Mouse (Mus musculus) right cerebral cortex, postnatal 10 days (tissue): ENCODE data around the gene Pttg1ip.

Experiments
- DNase-seq, 2 experiments: peaks; one replicate each; pipeline ENCODE4 v3.0.0; 2021; ENCODE audit warnings: low spot score in 2 of 2

The Pttg1ip gene

DNA sequence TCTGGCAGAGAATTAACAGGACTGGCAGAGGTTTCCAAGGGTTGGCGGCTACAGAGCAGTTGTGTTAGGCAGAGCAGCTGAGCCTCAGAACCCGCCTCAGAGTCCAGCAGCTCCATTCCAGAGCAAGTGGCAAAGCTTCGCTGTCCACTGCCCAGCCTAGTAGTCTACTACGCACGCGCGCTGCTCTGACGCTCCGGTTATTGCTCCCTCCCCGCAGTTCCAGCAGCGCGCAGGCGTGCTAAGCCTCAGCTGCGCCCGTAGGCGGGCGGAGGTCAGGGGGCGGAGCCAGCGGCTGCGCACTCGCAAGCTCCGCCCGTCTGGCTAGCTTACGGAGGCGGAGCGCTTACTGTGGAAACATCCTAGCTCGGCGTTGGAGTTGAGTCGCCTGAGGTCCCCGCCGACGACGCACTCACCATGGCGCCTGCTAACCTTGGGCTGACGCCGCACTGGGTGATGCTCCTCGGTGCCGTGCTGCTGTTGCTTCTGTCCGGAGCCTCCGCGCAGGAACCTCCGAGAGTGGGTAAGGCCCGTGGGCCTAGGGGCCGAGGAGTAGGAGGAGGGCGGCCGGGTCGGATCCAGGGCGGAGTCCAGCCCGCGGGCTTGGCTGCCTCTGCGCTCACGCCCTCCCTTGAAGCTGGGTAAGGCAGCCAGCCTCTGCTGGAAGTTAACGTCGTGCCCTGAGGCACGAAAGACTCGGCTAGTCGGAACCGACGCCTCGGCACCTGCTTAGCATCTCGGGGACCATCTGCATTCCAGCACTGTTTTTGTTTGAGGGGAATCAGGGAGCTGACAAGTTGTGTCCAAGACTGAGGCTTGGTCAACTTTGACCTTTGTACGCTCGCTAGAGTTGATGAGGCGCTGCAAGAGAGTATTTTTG, at the start of gene Pttg1ip:
Pttg1ip (plus strand) TSS at position 313 of the 877 bp plus-strand sequence.
- peak; percentile 97 for DNase-seq

DNA sequence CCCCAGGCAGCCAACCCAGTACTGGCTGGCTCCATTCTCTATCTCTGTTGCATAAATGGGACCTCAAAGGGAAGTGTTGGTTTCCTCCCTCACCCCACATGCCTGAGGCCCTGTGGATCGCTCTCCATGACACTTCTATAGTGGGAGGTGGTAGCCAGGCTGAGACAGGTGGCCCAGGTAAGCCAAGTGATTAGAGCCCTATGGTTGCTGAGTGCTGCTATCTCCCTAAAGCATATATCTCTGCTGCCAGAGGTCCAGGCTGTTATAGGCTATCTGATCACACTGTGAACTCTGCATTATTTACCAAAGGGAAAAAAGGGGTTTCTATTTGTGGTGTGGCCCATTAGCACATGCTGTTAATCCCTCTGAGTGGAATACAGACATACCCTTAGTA, 49.5 kb upstream of the Pttg1ip start:
- no peak for DNase-seq

DNA sequence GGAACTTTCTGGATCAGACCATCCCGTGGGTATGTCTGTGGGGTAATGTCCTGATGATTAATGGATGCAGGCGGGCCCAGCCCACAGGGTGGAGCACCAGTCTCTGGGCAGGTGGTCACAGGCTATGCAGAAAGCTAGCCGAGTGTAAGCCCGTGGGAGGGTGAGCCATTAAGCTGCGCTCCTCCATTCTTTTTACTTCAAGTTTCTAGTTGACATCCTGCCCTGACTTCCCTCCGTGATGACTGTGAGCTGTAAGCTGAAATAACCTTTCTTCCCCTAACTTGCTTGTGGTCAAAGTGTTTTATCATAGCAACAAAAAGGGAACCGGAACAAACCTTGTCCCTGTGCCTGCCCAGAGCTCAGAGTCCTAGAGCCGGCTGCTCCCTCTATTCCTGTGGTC, 44.8 kb upstream of the Pttg1ip start:
- no peak for DNase-seq

DNA sequence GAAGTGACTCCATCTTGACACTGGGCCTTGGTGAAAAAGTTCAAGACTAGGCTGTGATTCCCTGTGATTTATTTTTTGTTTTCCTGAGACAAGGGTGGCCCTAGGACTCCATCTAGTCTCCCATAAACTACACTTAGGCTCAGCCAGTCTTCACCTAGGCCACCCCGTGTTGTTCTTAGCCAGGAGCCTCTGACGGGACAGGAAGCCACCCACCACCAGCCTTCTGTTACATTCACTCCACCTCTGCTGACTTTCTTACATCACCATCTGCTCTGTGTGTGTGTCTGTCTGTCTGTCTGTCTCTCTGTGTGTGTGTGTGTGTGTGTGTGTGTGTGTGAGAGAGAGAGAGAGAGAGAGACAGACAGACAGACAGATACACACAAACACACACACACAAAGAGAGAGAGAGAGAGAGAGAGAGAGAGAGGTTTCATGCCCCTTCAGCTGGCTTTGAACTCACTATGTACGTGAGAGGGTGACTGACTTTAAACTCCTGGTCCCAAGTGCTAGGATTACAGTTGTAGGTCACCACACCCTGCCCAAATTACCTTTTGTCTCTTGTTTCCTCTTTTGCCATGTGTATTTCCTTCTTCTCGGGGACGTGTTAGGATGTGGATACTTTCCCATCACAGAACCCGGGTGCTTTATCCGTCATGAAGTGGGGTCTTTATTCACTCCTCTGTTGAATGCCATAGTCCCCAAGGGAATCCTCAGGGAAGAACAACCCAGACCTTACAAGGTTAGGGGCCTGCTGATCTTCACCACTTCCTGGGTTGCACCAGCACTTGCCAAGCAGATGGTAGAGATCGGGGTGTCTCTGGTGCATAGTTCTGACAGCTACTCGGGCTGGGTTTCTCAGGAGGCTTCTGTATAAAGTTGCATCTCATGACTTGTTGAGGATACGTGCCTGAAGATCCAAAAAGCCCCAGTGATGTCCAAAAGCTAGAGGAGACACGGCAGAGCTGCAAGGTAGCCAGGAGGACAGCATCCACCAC, 44.0 kb upstream of the Pttg1ip start:
- DNase-seq: no peak

GRCm38 (mm10) chr10:77539320-77539945, 42.1 kb upstream of the Pttg1ip start:
- DNase-seq: no peak

GRCm38 (mm10) chr10:77540576-77541102, 40.9 kb upstream of the Pttg1ip start:
- DNase-seq: no peak

DNA sequence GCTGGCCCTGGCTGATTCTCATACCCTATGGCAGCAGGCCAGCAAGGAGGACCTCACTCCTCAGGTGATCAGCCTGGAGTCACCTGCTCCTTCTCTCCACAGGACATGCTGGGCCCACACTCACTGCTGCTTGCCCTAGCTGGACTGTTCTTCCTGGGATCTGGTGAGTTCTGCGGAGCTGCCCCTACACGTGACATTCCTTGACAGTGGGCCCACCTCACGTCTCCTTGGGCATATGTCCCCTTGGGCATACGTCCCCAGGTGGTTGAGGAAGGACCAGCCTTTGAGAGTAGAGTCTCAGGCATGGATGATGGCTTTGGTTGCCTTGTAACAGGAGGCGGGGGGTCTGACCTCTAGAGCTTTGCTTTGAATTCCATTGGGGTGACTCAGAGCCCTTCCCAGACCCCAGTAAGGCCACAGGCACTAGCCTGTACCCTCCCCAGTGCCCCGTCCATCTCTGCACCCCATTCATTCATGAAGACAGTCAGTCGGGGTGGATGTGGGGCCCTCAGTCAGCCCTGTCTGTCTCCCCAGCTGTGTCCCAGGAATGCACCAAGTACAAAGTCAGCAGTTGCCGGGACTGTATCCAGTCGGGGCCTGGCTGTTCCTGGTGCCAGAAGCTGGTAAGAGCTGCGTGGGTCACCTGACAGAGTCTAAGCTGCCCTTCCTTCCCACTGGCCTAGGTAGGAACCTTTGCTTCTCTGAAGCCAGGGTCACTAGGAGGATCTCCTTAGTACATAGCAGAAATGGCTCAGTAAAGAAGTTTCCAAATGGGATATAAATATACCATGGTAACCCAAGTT, 39.5 kb upstream of the Pttg1ip start:
- no peak for DNase-seq

- DNase-seq: no peak
Observed at GRCm38 (mm10) chr10:77543226-77543625, 38.3 kb upstream of the Pttg1ip start.

GRCm38 (mm10) chr10:77544916-77545315, 36.6 kb upstream of the Pttg1ip start:
- peak; percentile 43 to 47 for DNase-seq

DNA sequence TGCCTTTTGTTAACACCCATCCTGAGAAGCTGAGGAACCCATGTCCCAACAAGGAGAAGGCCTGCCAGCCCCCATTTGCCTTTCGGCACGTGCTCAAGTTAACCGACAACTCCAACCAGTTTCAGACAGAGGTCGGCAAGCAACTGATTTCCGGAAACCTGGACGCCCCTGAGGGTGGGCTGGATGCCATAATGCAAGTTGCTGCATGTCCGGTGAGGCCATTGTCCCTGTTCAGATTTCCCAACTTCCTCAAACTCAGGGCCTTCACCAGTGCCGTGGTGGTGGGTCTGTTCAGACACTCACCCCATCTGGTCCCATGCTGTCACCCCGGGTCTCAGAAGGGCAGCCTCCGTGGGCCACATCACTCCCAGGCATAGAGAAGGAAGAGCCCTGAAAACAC, 32.9 kb upstream of the Pttg1ip start:
- DNase-seq: no peak

DNA sequence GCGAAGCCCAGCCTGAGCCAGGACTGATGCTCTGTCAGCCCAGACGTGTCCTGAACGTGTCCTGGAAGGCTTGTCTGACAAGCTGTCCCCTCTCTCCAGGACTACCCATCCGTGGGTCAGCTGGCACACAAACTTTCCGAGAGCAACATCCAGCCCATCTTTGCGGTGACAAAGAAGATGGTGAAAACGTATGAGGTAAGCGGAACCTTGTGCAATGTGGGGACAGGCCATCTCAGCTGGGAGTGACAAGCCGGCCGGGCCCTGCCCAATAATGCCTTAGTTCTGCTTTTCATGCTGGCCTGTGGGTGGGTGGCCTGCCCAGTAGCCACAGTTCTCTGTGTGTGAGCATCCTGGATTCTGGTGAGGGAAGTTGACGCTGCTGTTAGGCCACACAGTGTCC, 30.6 kb upstream of the Pttg1ip start:
- peak in 1 of 2 experiments; percentile 37 for DNase-seq

DNA sequence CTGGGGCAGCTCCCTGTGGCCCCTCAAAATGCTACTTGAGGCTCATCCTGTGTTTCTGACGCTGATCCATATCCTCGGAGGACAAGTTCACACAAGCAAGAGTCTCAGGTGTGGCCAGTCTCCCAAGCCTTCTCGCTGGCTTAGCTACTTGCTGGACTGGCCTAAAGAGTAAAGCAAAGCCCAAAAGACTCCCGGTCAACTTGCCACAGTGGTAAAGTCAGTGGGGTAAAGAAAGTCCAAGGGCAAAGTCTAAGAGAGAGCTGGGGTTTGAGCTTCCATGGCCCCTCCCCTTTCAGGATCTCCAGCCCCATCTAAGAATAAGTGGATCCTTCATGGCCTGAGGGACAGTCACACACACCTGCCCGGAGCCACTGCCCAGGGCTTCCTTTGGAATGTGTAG, 29.4 kb upstream of the Pttg1ip start:
- no peak for DNase-seq

GRCm38 (mm10) chr10:77553285-77553684, 28.2 kb upstream of the Pttg1ip start:
- DNase-seq: no peak

- no peak for DNase-seq
Observed at GRCm38 (mm10) chr10:77554918-77555317, 26.6 kb upstream of the Pttg1ip start.

DNA sequence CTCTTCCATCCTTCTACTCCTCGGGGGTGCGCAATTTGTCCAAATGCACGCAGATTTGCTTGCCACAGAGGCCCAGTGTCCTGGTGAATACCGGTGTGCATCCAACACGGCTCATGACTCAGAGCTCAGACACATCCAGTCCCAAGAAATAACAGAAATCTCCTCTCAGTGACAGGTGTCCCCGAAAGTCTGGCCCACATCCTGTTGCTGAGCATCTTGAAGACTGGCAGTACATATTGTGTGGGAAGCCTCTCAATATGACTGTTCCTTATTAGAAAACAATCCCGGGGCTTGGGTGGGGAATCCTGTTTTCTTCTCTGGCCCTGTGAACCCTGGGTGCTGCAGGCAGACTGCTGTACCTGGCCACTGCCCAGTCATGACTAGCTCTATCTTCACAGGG, 24.9 kb upstream of the Pttg1ip start:
- DNase-seq: no peak

DNA sequence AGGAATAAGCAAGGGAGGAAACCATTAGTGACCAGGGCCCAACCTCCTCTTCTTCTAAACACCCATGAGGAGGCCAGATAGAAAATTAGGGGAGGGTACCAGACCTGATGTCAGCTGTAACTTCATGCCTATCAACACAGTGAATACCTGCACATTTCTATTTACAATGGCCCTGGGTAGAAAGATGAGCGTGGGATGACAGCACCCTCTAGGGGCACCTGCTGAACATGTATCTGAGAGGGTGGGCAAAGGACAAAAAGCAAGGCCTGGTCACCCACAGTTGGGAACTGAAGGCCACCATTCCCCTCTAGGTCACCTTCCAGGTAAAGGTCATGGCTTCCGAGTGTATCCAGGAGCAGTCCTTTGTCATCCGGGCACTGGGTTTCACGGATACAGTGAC, 23.9 kb upstream of the Pttg1ip start:
- DNase-seq: no peak

GRCm38 (mm10) chr10:77560090-77560489, 21.4 kb upstream of the Pttg1ip start:
- no peak for DNase-seq

GRCm38 (mm10) chr10:77560830-77561229, 20.7 kb upstream of the Pttg1ip start:
- no peak for DNase-seq

- no peak for DNase-seq
Observed at GRCm38 (mm10) chr10:77561508-77561907, 20.0 kb upstream of the Pttg1ip start.

DNA sequence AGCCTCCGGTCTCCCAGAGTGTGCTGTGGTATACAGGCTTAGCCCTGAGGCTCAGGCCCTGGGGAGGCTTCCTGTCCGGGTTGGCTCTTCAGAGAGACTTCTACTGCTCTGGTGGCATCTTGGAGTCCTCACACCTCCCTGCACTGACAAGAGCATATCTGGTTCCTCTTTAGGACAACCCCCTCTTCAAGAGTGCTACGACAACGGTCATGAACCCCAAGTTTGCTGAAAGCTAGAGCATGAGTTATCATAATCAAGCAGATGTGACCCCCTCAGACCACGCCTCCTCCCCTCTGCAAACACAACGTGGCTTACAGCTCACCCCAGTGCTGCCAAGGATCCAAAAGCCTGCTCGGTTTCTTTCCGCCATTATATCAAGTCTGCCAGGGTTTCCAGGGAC, 16.5 kb upstream of the Pttg1ip start:
- DNase-seq: no peak

GRCm38 (mm10) chr10:77566651-77567050, 14.9 kb upstream of the Pttg1ip start:
- peak in 1 of 2 experiments; percentile 77 for DNase-seq
